Mouse (Mus musculus) natural killer cell, adult 2 months (primary cell): ENCODE results near the gene Mllt10.
A peak's percentile ranks its signal among the peaks of the same experiment; 100 is the strongest.

Source experiments
- DNase-seq, 2 experiments: peaks; one replicate each; pipeline ENCODE4 v3.0.0; 2022; ENCODE audit warnings: low spot score in 2 of 2

Mllt10 gene

DNA sequence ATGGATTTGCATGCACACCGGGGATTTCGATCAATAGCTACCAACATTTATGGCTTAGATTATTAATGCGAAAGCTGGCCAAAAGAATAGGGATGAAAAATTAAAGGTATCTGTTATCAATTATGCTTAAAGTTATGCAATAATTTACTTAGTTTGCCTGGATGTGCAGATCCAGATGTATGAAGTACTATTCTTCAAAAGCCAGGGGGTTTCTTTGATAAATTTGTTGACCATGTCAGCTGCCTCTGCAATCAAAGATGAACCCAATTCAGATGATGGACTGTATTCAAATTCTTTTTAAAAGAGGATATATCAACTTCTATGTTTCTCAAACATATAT is 3.2 kb upstream of the Mllt10 start:
- DNase-seq = no peak

- no peak for DNase-seq
Observed at GRCm38 (mm10) chr2:18052581-18052980, 2.5 kb upstream of the Mllt10 start.

DNA sequence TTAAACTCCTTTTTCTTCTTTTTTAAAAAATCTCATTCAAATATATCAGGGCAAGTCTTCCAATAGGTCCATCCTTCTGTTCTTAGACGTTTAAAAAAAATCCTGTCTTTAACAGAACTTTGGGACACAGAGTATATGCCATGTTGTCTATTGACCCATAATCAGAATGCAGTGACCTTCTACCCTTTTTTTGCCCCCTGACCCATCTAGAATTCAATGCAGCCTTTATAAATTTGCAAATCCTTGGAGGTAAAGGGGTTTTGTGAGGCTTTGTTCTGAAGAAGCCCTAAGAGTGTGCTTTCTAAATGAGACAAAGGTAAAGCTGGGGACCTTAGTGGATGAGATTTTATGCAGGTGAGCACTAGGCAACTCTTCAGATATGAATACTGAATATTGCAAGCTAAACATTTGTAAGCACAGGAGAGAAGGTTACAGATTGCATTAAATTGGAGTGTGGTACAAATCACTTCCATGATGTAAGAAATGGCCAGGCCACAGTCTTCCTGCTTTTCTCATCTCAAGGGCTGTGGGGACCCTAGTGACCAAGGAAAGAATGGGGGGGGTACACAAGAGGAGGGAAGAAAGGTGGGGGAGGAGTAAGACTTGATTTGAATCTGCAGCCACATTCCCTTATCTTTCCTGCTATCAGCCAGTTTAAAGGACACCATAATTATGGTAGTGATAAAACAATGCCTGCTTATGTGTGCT is 1.6 kb upstream of the Mllt10 start:
- DNase-seq = no peak

- no peak for DNase-seq
Observed at GRCm38 (mm10) chr2:18053951-18054530, 996 bp upstream of the Mllt10 start.

DNA sequence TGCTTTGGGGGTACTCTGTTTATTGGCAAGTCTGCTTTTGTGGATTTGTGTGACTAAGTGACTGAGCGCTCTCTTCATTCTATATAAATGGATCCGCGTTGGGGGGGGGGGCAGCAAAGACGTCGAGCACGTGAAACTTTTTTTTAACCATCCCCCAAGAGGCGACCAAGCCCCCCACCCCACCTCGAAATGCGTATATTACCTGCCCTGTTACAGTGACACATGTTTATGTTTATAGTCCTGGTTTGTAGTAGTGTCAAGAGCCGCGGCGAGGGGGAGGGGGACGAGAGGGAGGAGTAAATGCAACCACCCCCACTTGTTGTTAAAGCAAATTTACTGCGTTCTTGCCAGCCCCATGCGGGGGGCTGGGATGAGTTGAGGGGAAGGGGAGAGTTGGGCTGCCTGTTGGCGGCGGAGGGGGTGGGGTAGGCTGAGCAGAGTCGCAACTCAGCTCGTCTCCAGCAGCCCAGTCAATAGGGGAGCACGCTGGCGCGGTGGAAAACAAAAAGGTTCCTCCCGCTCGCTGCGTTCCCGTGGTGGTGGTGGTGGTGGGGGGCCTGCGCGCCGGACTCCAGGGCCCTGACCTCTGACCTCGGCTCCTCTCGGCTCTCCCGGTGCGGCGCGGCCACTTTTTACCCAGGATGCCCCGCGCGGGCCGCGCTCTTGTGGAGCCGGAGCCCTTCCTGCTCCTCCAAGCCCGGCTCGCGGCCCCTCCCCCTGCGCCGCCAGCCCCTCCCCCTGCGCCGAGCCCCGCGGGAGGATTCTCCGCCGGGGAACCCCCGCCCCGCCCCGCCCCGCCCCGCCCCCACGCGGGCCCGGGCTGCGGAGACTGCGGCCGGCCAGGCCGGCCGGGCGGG is 1.1 kb downstream of the Mllt10 start:
- DNase-seq = peak; percentile 87 to 91

DNA sequence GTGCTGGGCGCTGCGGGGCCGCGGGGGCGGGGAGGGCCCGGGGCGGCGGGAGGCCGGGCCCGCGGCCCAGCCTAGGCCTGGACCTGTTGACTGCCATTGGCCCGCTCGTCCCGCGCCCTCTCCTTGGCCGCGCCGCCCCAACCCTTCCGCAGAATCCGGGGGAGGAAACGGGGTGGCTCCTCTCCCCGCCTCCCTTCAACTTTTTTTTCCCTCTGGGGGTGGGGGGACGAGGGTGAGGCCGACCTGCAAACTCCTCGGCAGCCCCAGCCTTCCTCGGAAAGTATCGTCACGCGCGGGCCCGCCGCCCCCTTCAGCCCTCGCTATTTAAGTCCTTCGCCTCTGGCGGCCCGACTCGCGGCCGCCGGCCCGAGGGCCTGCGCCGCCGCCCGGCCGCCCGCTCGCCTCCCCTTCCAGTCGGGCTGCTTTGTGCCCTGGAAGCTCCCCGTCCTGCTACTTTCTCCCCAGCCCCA is 1.8 kb downstream of the Mllt10 start:
- DNase-seq = peak; percentile 93 to 94

DNA sequence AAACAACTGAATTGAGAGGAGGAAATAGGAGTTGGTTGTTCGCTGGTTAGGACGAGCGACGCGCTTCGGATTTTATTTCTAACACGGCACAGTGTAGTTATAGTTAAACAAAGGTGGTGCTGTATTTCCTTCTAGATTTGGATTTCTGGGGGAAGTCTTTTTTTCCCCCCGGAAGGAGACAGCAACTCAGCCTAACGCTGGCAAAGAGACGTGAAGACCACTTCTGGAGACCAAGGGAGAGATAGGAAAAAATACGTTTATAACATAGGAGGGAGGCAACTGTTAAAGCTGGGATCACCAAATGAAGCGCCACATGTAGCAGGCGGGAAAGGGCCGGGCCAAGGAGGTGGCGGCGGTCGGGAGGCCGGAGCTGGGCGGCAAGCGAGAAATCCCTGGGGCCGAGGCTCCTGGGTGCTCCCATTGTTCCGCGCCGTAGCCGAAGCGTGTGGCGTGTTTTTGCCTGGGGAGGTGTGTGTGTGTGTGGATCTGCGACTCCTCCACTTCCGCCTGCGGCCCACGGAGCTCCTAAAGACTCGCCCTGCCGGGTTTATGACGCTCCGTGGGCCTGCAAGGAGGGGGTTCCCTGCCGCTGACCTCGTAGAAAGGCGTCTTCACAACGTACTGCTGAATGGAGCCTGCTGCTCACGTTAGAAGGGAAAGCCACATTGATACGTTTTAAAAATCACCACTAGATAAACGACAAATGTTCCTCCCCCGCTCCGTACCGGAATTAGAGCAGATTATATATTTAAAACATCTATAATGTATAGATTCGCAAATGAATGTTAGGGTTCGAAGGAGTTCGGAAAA is 2.5 kb downstream of the Mllt10 start:
- peak; percentile 76 to 81 for DNase-seq

DNA sequence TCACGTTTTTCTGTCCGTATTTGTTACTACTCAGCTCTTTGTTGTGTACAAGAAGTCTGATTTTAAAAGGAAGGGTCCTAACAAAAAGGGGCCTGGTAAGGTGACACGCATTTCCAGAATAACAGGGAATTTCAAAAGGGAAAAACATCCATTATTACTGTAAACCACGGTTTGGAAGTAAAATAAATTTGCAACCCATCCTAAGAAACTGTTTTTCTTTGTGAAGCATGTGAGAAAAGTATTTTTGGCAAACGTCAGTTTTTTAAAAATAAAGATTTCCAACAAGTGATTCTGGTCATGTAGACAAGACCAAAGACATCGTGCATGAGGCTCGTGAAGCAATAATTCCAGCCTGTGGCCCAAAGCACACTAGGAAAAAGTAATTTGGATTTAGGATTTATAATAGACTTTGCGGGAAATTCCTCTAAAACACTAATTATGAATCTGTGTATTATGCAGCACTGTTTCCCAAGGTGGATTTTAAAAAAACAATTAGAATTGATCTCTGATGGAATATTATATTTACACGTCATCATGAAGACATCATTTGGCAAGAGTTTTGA is 3.2 kb downstream of the Mllt10 start:
- no peak for DNase-seq

DNA sequence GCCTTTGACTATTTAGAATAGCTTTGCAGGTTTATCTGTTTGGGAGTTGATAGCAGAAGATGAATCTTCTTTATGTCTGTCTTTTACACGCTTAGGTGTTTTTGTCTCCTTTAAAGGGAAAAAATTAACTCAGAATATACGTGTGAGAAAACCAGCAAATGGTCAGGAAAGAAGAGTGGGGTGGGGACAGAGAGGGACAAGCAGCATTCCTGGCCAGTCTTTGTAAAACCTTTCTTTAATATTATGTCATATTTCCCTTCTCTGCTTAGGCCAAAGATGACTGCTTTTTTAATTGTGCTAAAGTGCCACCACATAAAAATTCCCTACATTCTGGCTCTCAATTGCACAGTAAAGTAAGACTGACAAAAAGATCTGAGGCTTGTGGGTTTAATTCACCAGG is 4.0 kb downstream of the Mllt10 start:
- no peak for DNase-seq

GRCm38 (mm10) chr2:18059891-18060290 is 4.9 kb downstream of the Mllt10 start:
- DNase-seq = no peak

DNA sequence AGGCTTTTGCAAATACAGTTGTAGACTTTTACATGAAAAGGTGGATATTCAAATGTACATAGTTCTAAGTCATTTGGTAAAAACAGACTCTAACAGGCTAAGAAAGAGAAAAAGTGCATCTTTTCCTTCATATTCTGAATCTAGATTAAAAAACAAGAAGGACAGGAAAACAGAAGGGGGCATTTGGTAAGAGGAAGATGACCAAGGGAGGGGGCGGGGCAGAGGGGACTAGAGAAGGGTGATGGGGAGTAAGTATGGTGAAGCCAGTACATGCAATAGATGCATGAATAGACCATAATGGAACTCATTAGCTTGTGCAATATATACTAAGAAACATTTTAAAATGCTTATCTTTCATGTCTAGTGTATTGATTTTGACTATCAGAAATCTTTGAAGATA is 5.4 kb downstream of the Mllt10 start:
- DNase-seq = no peak

DNA sequence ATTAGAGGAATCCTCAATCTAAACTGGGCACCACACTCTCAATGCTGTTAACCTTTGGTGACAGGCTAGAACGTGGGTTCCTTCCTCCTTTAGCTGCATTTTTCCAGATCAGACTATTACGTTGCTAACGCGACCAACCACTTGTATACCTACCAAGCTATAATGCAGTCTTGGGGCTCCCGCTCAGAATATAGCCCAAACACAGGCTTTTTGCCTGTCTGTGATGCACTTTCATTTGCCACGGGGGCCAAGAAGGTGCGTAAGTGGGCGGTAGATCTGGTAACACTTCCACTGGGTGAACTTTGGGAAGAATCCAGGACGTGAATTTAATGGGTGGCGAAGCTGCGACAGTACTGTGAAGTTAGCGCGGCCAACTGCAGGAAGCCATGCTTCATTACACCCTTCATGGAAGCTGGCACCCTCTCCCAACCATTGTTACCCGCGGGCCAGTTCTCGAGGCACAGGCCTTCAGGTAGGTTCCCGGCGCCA is 8.8 kb downstream of the Mllt10 start:
- peak; percentile 50 to 51 for DNase-seq

- DNase-seq = peak; percentile 79 to 88
Observed at GRCm38 (mm10) chr2:18064356-18064858, 9.4 kb downstream of the Mllt10 start.

DNA sequence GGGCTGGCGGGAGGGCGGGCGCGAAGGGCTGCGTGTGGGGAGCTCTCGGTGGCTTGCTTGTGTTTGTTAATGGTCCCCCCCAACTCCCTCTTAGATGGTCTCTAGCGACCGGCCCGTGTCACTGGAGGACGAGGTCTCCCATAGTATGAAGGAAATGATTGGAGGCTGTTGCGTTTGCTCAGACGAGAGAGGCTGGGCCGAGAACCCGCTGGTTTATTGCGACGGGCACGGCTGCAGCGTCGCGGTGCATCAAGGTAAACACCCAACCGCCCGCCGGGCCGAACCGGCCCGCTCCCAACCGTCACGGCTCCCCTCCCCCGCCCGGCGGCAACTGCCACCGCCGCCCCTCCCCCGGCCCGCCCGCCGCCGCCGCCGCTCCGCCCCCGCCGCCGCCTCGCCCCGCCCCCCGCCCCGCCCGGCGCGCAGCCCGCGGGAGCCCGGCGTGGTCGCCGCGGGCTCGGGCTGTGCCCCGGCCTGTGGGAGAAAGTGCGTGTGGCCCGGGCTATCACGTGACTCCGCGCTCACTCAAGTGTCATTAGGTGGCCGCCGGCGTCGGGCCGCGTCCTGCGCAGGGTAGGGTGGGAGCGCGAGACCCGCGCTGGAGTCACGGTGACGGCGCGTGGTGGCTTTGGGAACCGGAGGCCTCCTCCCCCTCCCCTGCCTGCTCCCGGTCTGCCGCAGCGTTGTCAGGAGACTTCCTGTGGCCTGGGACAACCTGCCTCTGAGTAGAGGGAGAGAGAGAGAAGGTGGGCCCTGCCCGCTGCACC is 10.1 kb downstream of the Mllt10 start:
- peak; percentile 63 to 67 for DNase-seq

GRCm38 (mm10) chr2:18065708-18066030 is 10.6 kb downstream of the Mllt10 start:
- DNase-seq = no peak

DNA sequence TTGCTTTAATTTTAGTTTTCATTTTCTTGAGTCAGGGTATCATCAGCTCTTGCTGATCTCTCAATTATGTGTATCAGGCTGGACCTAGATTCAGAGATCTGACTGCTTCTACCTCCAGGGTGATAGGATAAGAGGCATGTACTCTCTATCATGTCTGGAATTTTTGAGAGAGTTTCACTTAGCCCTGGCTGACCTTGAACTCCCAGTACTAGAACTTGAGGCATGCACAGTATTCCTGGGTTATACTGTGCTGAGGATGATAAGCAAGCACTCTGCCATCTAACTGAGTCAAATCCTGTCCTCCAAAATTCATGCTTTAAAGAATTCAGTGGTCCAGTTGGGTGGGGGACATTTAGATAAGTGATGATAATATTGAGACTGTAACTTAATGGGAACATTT is 11.4 kb downstream of the Mllt10 start:
- DNase-seq = no peak

DNA sequence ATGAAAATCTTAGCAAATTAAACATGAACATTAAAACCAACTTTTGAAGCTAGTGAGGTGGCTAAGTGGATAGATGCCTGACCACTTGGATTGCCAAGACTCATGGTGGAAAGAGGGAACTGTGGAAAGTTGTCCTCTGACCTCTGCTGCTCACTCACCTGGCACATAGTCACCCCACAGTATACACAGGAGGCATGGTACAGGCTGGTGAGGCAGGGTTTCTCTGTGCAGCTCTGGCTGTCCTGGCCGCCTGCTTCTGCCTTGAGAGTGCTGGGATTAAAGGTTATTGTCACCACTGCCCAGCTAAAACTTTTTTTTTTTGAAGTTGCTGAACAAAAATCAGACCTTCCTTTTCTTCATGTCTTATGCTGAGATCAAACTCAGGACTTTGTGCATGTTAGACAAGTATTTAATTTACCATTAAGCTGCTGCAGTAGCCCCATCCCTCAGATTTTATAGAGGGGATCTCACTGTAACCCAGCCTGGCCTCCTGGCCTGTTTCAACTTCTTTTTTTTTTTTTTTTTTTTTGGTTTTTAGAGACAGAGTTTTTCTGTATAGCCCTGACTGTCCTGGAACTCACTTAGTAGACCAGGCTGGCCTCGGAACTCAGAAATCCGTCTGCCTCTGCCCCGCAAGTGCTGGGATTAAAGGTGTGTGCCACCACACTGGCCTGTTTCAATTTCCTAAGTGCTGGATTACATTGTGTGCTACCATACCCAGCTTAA is 13.2 kb downstream of the Mllt10 start:
- DNase-seq = no peak

DNA sequence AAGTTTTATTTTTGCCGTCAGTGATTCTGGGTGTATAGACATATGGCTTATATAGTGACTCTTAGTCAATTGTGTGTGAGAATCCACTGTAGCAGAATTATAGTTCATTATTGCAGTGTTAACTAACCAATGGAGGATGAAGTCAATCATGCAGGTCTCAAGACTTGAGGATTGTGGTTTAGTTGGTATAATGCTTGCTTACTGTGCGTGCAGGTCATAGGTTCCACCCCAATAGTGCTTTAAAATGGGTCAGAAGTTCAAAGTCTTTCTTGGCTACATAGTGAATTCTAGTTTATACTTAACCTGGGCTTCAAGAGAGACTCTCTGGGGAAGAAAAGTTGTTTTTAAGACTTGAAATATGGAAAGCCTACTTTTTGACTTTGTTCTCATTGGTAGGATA is 16.9 kb downstream of the Mllt10 start:
- DNase-seq = no peak

DNA sequence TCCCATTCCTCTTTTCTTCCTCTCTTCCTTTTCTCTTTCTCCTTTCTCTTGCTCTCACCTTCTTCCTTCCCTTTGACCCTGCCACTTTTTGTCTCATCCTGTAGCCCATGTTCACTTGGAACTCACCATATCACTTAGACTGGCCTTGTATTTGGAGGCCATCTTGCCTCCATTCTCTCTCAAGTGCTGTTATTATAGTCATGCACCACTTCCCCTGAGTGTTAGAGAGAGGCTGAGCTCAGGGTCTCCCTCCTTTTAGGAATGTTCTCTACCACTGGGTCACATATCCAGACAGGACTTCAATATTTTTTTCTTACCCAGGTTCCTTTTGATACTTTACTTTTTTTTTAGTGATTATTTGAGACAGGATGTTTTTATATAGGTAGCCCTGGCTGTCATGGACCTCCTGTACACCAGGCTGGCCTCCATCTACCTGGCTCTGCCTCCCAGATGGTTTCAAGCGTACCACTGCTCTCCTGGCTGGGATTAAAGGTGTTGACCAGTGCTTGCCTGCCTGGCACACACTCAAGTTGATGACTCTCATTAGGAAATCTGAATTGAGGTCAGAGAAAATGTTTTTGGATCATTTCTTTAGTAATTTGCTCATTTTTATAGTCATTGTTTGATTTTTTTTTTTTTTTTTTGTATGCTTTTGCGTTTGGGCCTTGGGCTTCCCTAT is 25.3 kb downstream of the Mllt10 start:
- DNase-seq = no peak
